Comparison of ENCODE assay signal across 11 mouse cellular contexts in genomic region chr3:85599526-85599925, GRCm38 (mm10). TPM values are rescaled to one million over a fixed set of nuclear protein-coding genes. Genes with fewer than 3 reads are reported as not detected.
DNase-seq lines count a peak whose midpoint lies in the region.
"Had no signal": no experiment of that assay in that cellular context is flagged by ENCODE, and none has a peak within 500 bp of the region (broad histone marks: within the 10 kb centered on the region; RNA-seq: fewer than 3 reads in every experiment).

No protein-coding gene starts in this region.

- peak; percentile 52 for DNase-seq in adrenal gland, adult 8-10 months
- DNase-seq in adrenal gland, postnatal 25 days = no peak
- peak; percentile 72 for DNase-seq in cerebellum, adult 9-10 months
- no peak for DNase-seq in cerebellum, adult 8-10 months
- peak; percentile 6 for DNase-seq in adrenal gland, postnatal 10 days
- peak; percentile 74 for DNase-seq in brain, adult 2 months (ENCODE audit: low read depth, low spot score)
- DNase-seq: gastrocnemius, postnatal 10 days; heart, adult 18-20 months; heart, postnatal 10 days; heart, postnatal 4 days; kidney, adult 18-20 months had no signal

RNA-seq across cellular contexts. Expression of gene Gatb, which starts 25.6 kb away (rescaled TPM):
- 10 to 100 TPM; 37.4 to 63.7 (median 49.0) TPM for total RNA-seq in adrenal gland, adult 8-10 months (2022)
- 37.2 and 48.3 TPM in 2 replicates for total RNA-seq in adrenal gland, postnatal 25 days (2021)
- 10 to 100 TPM; 38.4 to 43.7 TPM for total RNA-seq in adrenal gland, postnatal 10 days (2021)

Comparison
In these comparisons a context has a peak if more than half of its experiments do, and no peak if none do; other contexts are left out.
1. DNase-seq: peak in adrenal gland, adult 8-10 months (single experiment), cerebellum, adult 9-10 months (single experiment), adrenal gland, postnatal 10 days (single experiment) and brain, adult 2 months (single experiment); none in adrenal gland, postnatal 25 days (single experiment) and cerebellum, adult 8-10 months (single experiment).